Mouse (Mus musculus): ENCODE results near the gene Zranb1. TPM values are rescaled to one million over a fixed set of nuclear protein-coding genes. Genes with fewer than 3 reads are reported as not detected.

Zranb1 gene
- total RNA-seq, 2 experiments from 2014 or later: 38.6 to 39.2 TPM

GRCm38 (mm10) chr7:132994628-132995191 lies 63.8 kb downstream of the Zranb1 start:
- no peak for DNase-seq (ENCODE audit: low spot score in 2 of 2)
- intact Hi-C loops (cut with DNase I): no loop called here

DNA sequence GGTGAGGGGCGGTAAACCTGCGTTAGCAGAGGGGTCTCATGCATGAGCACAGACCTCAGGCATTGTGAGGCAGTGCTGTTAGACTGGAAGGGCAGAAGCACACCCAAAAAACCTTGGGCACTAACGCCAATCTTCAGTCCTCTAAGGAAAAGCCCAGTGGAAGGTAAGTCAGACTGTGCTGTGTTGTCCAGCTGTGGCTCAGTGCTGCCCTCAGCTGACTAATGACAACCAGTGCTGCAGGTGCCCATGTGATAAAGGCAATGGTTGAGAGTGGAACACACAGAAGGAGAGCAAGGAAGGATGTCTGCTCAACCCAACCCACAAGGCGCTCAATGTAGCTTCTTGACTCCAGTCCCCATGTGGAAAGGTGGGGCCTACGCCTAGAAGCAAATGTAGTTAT lies 65.4 kb downstream of the Zranb1 start:
- DNase-seq (ENCODE audit: low spot score in 2 of 2): peak in 1 of 2 experiments; percentile 55
- intact Hi-C loops (cut with DNase I): no loop called here

DNA sequence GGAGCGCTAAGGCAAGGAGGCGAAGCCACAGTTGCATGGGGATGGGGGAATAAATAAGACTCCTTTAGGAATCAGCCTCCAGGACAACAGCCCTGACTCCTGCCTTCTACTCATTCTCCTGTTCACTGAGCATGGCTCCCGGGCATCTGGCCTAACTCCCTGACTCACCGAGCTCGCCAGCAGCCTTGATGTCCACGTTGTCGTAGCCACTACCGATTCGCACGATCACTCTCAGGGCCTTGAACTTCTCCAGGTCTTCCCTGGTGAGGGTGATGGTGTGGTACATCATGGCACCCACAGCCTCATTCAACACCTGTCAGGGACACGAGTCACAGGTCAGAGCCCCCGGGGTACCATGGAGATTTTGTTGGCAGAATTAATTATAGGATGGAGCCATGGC lies 67.7 kb downstream of the Zranb1 start:
- intact Hi-C loops (cut with DNase I): no loop called here
- no peak for DNase-seq (ENCODE audit: low spot score in 2 of 2)

GRCm38 (mm10) chr7:132999061-132999460 lies 68.1 kb downstream of the Zranb1 start:
- no peak for DNase-seq (ENCODE audit: low spot score in 2 of 2)
- intact Hi-C loops (cut with DNase I): no loop called here

DNA sequence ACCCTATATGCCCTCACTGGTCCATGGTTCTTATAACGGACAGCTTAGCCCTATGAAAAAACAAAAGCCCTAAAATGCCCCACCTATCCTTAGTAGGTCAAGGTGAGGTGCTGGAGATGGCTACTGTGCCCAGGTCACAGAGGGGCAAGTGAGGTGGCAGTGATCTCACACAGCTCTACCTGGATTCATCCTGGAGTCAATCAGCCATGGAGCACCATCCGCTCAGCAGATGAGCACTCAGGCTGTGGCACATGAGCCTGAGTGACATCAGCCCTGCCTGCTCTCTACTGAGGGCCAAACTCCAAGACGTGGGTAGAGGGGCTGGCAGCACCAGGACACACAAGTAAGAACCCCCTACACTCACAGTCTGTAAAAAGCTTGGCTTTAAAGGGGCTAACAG lies 70.4 kb downstream of the Zranb1 start:
- DNase-seq (ENCODE audit: low spot score in 2 of 2): no peak
- intact Hi-C loops (cut with DNase I): loop anchor here (5.0 kb wide), 1 partner anchor 119 kb away; no protein-coding TSS in a partner anchor

GRCm38 (mm10) chr7:133002271-133002670 lies 71.3 kb downstream of the Zranb1 start:
- DNase-seq (ENCODE audit: low spot score in 2 of 2): no peak

DNA sequence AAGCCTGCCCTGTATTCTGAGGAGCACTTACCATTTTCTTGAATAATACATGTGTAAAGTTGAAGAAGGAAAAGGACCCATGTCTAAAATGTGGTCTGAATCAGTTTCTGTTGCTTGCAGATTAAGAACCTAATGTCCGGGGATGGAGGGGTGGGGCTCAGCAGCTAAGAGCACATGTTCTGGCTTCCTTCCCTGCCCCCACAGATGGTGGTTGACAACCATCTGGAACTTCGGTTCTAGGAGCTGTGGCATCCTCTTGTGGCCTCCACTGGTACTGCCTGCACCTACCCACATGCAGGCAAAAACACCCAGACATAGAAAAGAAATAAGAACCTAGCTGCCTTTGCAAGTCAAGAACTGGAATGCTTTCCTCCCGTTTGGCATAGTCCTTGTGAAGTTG lies 72.5 kb downstream of the Zranb1 start:
- peak; percentile 88 to 93 for DNase-seq (ENCODE audit: low spot score in 2 of 2)
- intact Hi-C loops (cut with DNase I): loop anchor here (1.0 to 5.0 kb wide), 2 partner anchors 121 to 349 kb away; no protein-coding TSS in a partner anchor

More at GRCm38 (mm10) chr7:133002271-133002670, 71.3 kb downstream of the Zranb1 start:
- intact Hi-C loops (cut with DNase I): loop anchor here (5.0 kb wide), 1 partner anchor 120 kb away; no protein-coding TSS in a partner anchor

DNA sequence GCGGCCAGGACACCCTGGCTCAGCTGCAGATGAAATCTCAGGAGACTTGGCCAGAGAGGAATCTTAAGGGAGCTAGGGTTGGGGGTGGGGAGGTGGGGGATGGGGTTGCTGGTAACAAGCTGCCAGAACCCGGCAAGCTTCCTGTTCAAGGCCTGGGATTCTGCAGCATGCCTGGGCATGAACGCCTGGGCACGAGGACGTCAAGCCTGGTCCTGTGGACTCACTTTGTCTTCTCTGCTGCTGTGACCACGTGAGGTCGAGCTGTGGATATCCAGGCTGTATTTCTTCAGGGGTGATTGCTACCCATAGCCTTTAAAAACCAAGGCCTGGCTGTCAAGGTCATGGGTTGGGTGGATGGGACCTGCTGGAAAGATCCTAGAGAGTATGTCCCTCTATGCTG lies 74.8 kb downstream of the Zranb1 start:
- intact Hi-C loops (cut with DNase I): no loop called here
- no peak for DNase-seq (ENCODE audit: low spot score in 2 of 2)

DNA sequence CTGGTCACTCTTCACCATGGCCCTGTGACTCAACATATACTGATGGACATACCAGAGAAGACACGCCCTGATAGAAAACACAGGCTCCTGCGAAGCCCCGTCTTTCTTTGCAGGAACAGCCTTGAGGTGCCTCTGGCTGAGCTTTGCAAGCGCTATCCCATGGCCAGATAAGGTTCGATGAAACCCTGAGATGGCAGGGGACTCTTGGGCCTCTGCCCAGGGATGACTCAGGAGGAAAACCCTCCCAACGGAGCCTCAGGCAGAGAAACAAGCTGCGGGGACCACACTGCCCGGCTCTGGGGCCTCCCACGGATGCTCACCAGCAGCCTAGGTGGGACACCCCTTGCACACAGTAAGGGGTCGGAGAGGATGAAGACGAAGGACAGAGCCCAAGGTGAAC lies 76.4 kb downstream of the Zranb1 start:
- intact Hi-C loops (cut with DNase I): no loop called here
- peak in 1 of 2 experiments; percentile 28 for DNase-seq (ENCODE audit: low spot score in 2 of 2)

- intact Hi-C loops (cut with DNase I): no loop called here
- DNase-seq (ENCODE audit: low spot score in 2 of 2): no peak
These were observed 77.7 kb downstream of the Zranb1 start for GRCm38 (mm10) chr7:133008663-133009062.

DNA sequence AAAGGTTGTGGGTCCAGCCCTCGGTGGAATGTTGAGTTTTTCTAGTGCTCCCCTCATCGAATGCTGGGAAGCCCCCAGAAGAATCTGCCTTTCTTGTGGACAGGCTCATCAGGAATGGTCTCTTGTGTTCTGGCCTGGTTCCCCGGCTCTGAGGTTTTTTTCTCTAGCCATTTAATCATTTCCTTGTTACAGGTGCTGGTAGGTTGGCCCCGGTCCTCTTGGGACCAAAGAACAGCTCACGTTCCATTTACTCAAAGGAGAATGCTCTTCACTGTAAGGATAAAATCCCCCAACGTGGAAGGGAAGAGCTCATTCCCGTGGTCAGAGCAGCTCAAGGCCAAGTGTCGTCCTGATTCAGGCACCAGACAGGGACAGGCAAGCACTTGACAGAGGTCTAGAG lies 78.7 kb downstream of the Zranb1 start:
- intact Hi-C loops (cut with DNase I): no loop called here
- no peak for DNase-seq (ENCODE audit: low spot score in 2 of 2)

- intact Hi-C loops (cut with DNase I): no loop called here
- DNase-seq (ENCODE audit: low spot score in 2 of 2): no peak
These were observed 79.5 kb downstream of the Zranb1 start for GRCm38 (mm10) chr7:133010477-133010876.

DNA sequence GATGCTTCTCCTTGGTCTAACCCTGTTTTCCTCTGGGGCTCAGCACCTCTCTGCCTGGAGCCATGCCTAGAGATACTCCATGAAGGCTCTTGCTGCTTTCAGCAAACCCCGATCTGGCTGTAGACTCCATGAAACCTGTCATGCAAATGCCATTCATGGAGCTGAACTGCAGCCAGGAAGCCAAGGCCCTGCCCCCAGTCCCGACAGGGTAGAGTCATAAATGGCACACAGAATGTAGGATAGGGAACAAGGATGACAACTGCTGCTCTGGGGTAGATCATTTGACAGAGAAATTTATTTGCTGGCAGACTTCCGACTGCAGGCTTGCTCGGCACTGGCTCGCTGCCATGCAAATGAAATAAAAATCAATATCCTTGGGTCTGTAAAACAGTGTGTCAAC lies 80.2 kb downstream of the Zranb1 start:
- DNase-seq (ENCODE audit: low spot score in 2 of 2): peak; percentile 24 to 36

GRCm38 (mm10) chr7:133011611-133012010 lies 80.7 kb downstream of the Zranb1 start:
- intact Hi-C loops (cut with DNase I): no loop called here
- DNase-seq (ENCODE audit: low spot score in 2 of 2): no peak

More for the DNA sequence above, 80.2 kb downstream of the Zranb1 start:
- intact Hi-C loops (cut with DNase I): no loop called here

DNA sequence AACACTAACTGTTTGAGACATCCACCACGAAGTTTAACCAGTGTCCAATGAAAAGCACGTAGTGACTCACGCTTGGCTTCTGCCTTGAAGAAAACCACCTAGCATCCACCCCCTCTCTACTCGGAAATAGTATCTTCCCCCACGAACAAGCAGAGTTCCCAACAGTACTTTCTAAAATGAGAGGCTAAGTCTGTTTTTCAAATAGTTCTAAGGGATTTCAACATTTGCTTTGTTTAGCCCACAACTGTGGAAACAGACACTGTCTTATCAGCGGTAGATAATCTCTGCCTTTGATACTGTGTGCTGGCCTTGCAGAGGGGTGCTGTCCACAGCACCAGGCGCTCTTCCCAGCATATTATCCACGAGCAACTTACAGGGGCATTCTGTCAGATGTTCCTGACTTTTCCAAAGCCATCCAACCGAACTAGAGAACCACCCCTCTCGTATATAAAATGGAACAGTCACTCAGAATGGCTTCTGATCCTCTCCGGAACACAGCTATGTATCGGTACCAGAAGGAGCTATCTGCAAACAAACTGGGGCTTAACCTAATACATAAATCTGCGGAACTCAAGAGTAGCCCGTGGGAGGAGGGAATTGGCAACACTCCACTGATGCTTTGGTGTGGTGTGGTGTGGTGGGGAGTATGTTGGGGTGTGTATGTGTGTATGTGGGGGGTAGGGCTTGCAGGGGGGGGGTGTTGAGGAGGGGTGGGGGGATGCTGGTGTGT lies 81.9 kb downstream of the Zranb1 start:
- peak; percentile 50 to 93 for DNase-seq (ENCODE audit: low spot score in 2 of 2)
- intact Hi-C loops (cut with DNase I): no loop called here

DNA sequence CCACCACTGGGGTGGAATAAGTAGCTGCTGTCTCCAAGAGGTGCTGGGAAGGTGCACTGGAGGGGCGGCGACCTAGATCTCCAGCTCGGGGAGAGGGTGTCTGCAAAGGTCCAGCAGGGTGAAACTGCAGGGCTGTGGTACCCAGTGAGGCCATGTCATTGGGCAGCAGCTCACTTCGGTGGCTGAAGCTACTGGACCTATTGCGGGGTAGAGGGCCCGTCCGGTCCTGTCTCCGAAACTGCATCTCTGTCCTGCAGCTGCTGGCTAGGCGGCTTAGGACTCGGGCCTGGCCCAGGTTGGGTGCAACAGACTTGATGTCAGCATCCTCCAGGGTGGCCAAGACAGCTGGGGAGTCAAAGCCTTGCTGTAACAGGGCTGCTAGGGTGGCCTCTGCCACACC lies 83.0 kb downstream of the Zranb1 start:
- DNase-seq (ENCODE audit: low spot score in 2 of 2): no peak
- intact Hi-C loops (cut with DNase I): no loop called here

DNA sequence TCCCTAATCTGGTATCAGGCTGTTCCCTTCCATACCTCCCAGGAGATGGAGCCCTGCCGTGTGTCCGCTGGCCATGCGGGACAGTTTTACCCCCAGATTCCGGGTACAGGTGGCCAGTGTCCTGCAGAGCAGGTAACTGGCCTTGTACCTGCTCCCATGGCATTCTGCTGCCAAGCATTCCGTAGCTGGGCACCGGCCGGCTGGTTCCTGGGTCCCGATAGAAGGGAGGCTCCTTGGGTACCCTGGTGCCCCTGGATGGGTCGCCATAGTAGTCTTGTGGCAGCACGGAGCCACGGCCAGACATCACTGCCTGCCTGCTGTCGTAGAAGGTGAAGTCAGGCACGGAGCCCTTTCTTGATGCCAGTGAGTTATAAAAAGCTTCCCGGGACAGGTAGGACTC lies 83.7 kb downstream of the Zranb1 start:
- intact Hi-C loops (cut with DNase I): no loop called here
- no peak for DNase-seq (ENCODE audit: low spot score in 2 of 2)

- no peak for DNase-seq (ENCODE audit: low spot score in 2 of 2)
- intact Hi-C loops (cut with DNase I): no loop called here
These were observed 84.6 kb downstream of the Zranb1 start for GRCm38 (mm10) chr7:133015416-133016070.

DNA sequence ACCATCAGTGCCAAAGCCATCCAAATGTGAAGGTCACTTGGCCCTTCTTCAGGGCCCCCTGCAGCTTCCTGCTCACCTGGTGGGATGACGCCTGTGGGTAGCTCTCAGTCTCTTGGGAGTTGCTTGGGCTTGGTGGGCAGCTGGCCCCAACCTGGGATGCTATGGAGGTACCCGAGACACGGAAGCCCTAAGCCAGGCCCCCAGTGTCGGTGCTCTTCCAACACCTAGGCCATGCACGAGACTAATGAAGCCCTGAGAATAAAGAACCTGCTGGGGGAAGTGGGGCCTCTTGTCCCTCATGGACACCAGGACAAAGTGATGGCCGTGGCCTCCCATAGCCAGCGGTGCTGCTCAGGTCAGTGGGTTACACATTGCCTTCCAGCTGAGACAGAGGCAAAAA lies 88.0 kb downstream of the Zranb1 start:
- intact Hi-C loops (cut with DNase I): no loop called here
- no peak for DNase-seq (ENCODE audit: low spot score in 2 of 2)

- intact Hi-C loops (cut with DNase I): no loop called here
These were observed 88.6 kb downstream of the Zranb1 start for GRCm38 (mm10) chr7:133019481-133020020.

More at GRCm38 (mm10) chr7:133019481-133020020, 88.6 kb downstream of the Zranb1 start:
- DNase-seq (ENCODE audit: low spot score in 2 of 2): no peak

Data from left cerebral cortex, postnatal 25 days (tissue).